Mouse (Mus musculus): ENCODE data around the gene Pdzk1.

Gene Pdzk1

GRCm38 (mm10) chr3:96902336-96902999 is 73.4 kb downstream of the Pdzk1 start:
- DNase-seq, result no peak

GRCm38 (mm10) chr3:96904393-96904792 is 75.3 kb downstream of the Pdzk1 start, which contains the start of gene Gja5:
Gja5 (plus strand) TSS chr3:96904693.
- no peak for DNase-seq

- peak; percentile 95 to 97 for DNase-seq
Observed at GRCm38 (mm10) chr3:96904851-96905541, 75.9 kb downstream of the Pdzk1 start, which contains the start of gene Gpr89. Gpr89 (minus strand) TSS chr3:96905346.

GRCm38 (mm10) chr3:96905592-96905991 is 76.5 kb downstream of the Pdzk1 start:
- DNase-seq, result no peak

All from cerebellum, postnatal 36 days (tissue).